Mouse (Mus musculus) neural tube, embryonic 13.5 days (tissue): ENCODE data around the gene Akp3. TPM values are rescaled to one million over a fixed set of nuclear protein-coding genes. Genes with fewer than 3 reads are reported as not detected.

Experiments used
- ATAC-seq: fragments of 200-750 bp; cut with Nextera tagmentation; 2 replicates; pipeline ENCODE4 v1.8.0; 2017; ENCODE audit warnings: low read depth, mild to moderate bottlenecking, moderate TSS enrichment, moderate library complexity
- H3K27ac ChIP-seq: fragments of 300-500 bp; sonication (generic); replicated peaks from 2 replicates; pipeline ENCODE4 v1.5.1; 2015; ENCODE audit warnings: moderate library complexity, mild to moderate bottlenecking, inconsistent platforms
- H3K27me3 ChIP-seq: fragments of 300-500 bp; sonication (generic); 2 replicates; pipeline ENCODE4 v1.6.1; 2015; ENCODE audit warnings: mild to moderate bottlenecking, inconsistent platforms
- H3K36me3 ChIP-seq: fragments of 300-500 bp; sonication (generic); 2 replicates; pipeline ENCODE4 v1.6.1; 2015; ENCODE audit warnings: mild to moderate bottlenecking, inconsistent platforms
- H3K4me1 ChIP-seq: fragments of 300-500 bp; sonication (generic); replicated peaks from 2 replicates; pipeline ENCODE4 v1.6.1; 2015; ENCODE audit warnings: inconsistent platforms
- H3K4me2 ChIP-seq: fragments of 300-500 bp; sonication (generic); 2 replicates; pipeline ENCODE4 v1.6.1; 2015; ENCODE audit warnings: inconsistent platforms, mild to moderate bottlenecking, moderate library complexity
- H3K4me3 ChIP-seq: fragments of 300-500 bp; sonication (generic); 2 replicates; pipeline ENCODE4 v1.5.1; 2015; ENCODE audit warnings: mild to moderate bottlenecking, inconsistent platforms
- H3K9ac ChIP-seq: fragments of 300-500 bp; sonication (generic); 2 replicates; pipeline ENCODE4 v1.6.1; 2015; ENCODE audit warnings: moderate library complexity, mild to moderate bottlenecking, inconsistent platforms
- H3K9me3 ChIP-seq: fragments of 300-500 bp; sonication (generic); 2 replicates; pipeline ENCODE4 v1.6.1; 2016; ENCODE audit warnings: inconsistent platforms
- WGBS: fragments of 180-500 bp; shearing (Covaris S2); methylation state at CpG from one replicate; pipeline ENCODE4 v1.1.7; 2015; 5-methylcytosine and 5-hydroxymethylcytosine counted together
- polyA plus RNA-seq: library from polyadenylated mRNA; unstranded; fragments of >200 nt; fragmentation: Nextera tagmentation; extraction: Ambion mirVana; gene quantifications from 2 replicates; pipeline ENCODE4 v1.2.1, GENCODE M21; 2015

Gene Akp3
- polyA plus RNA-seq, 1 experiment from 2014 or later = not detected

DNA sequence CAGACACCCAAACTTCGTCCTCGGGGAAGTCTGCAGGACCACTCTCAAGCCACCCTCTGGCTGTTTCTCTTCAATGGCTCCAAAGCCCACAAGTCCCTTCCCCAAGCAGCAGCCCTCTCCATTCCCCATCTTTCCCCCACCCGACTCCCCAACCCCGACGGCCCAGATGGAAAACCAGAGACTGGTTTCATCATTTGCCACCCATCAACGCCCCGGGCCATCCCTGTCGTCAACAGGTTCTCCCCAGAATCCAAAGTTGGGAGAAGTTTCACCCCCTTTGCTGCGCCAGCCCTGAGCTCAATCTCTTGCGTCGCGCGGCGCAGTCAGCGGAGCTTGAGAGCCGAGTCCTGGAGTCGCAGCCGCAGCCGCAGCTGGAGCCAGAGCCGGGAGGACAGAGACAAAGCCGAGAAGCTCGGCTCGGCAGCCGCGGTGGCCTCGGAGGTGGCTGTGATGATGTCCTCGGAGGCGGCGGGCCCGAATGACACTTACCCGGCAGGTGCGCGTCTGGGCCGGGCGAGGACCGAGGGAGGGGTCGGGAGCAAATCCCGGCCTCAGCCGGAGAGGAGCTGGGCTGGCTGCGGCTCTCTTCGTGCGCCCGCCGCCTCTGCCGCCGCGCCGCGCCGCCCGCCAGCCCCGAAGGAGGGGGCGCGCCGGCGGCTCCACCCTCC, 30.9 kb downstream of the Akp3 start:
- H3K27ac ChIP-seq = peak overlapping the region; percentile 57; the same call in 1 of the 2 replicates

DNA sequence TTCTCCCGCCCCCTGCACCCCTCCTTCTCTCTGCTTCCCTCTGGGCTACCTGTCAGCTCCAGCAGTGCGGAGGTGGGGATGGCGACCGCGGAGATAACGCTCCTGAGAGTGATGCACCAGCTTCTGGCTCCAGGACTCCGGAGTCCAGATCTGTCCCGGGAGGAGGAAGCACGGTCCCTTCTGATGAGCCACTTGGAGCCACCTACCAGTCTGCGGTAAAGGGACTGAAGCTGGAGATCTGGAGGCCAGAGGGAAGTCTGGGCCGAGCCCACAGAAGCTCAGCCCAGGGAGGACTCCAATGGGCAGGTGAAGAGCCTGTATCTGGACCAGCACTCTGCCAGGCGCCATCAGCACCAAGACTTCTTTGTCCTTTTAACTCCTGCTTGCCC, 31.4 kb downstream of the Akp3 start, which contains the start of gene Ecel1:
Gene Ecel1, minus strand, starts transcription at position 323 of the 389 bp plus-strand sequence.
- no peak for ATAC-seq
- WGBS = under 1% methylated on average over 11 of the region's 12 CpGs
- peak within 1 kb of the TSS; percentile 57; the same call in 1 of the 2 replicates for H3K27ac ChIP-seq

More for the DNA sequence above, 30.9 kb downstream of the Akp3 start:
- no peaks in the 10 kb centered on the region for H3K9me3 ChIP-seq
- H3K27me3 ChIP-seq = peaks cover 95% of the 10 kb centered on the region
- H3K4me1 ChIP-seq = peaks cover 39% of the 10 kb centered on the region
- ATAC-seq = peak; percentile 43; the same call in 1 of the 2 replicates
- peak overlapping the region; percentile 62 for H3K4me2 ChIP-seq
- H3K4me3 ChIP-seq = peak overlapping the region; percentile 49
- H3K36me3 ChIP-seq = no peaks in the 10 kb centered on the region
- WGBS = under 1% methylated on average over 41 of the region's 56 CpGs
- H3K9ac ChIP-seq = peak overlapping the region; percentile 71

DNA sequence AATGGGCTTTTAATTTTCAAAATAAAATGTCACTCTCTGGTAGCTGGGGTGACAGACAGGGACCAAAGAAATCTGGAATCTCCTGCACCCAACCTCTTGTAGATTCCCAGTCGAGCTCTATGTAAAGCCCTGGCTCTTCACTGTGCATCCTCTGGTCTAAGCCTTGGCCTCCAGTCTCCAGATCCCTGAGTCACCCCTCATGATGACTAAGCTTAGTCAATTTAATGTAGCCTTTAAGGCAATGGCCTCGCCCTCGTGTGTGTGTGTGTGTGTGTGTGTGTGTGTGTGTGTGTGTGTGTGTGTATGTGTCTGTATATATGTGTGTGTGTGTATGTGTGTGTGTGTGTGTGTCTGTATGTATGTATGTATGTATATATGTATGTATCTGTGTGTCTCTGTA, 34.6 kb downstream of the Akp3 start:
- no peak for ATAC-seq
- H3K27me3 ChIP-seq = peaks cover 75% of the 10 kb centered on the region

More for the DNA sequence above, 31.4 kb downstream of the Akp3 start, which contains the start of gene Ecel1:
- peak within 1 kb of the TSS; percentile 49 for H3K4me3 ChIP-seq
- no peaks in the 10 kb centered on the region for H3K9me3 ChIP-seq
- H3K27me3 ChIP-seq = peaks cover 94% of the 10 kb centered on the region
- H3K4me1 ChIP-seq = peaks cover 39% of the 10 kb centered on the region
- no peaks in the 10 kb centered on the region for H3K36me3 ChIP-seq
- peak within 1 kb of the TSS; percentile 62 for H3K4me2 ChIP-seq
- H3K9ac ChIP-seq = peak within 1 kb of the TSS; percentile 71

DNA sequence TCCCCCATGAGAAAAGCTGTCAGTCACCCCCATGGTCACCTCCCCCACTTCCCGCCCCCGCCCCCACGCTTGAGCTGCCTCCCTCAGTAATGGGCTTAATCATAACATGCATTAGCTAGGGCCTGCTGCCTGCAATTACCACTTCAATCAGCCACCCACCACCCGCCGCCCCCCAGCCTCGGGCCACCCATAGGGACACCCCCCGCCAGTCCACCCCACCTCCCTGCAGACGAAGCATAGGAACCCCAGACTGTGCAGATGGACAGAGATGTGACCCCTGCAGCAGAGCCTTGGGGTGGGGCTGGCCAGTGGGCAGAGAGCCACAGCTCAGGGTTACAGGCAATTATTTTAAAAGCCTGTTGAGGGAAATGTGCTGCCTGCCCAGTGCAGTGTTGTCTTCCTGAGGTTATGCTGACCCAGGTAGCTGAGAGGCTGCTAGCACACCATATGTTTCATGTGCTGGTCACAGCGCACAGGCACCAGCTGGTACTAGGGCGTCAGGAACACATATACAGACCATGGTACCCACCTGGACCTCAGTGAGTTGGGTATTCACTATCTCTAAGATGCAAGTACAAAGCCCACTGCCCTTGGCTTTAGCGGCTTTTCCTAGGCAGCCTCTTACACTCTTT, 39.5 kb downstream of the Akp3 start:
- Histone ChIP-seq H3K36me3 (no peaks in the 10 kb centered on the region), H3K27me3 (peaks cover 48% of the 10 kb centered on the region), H3K4me1 (peaks cover 23% of the 10 kb centered on the region), H3K9ac (no peak overlapping the region), H3K4me3 (no peak overlapping the region), H3K4me2 (no peak overlapping the region), H3K9me3 (no peaks in the 10 kb centered on the region), H3K27ac (peak overlapping the region; percentile 71)
- peak; percentile 27; the same call in 1 of the 2 replicates for ATAC-seq
- 24% methylated on average over 11 of the region's 11 CpGs for WGBS

More for the DNA sequence above, 34.6 kb downstream of the Akp3 start:
- Histone ChIP-seq H3K4me3 (no peak overlapping the region), H3K4me2 (no peak overlapping the region), H3K9me3 (no peaks in the 10 kb centered on the region), H3K27ac (no peak overlapping the region), H3K4me1 (peaks cover 29% of the 10 kb centered on the region), H3K9ac (no peak overlapping the region), H3K36me3 (no peaks in the 10 kb centered on the region)
- WGBS = 90% methylated on average over 3 of the region's 3 CpGs

DNA sequence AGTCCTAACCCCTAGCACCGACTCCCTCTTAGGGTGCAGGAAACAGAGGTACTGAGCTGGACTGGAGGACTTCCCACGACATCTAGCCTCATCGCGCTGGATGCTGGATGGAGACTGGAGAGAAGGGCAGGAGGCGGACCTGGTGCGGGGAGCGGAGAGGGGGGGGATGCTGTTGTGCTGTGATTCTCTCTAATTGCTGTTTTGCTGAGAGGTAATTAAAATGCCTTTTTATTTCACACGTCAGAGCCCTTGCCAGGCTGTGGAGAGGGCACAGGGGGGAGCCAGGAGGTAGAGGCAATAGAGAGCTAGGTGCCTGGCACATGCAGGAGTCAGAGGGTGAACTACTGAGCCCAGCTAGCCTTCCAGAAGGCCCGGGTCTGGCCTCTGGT, 40.0 kb downstream of the Akp3 start:
- H3K4me1 ChIP-seq = peaks cover 29% of the 10 kb centered on the region
- no peaks in the 10 kb centered on the region for H3K36me3 ChIP-seq

DNA sequence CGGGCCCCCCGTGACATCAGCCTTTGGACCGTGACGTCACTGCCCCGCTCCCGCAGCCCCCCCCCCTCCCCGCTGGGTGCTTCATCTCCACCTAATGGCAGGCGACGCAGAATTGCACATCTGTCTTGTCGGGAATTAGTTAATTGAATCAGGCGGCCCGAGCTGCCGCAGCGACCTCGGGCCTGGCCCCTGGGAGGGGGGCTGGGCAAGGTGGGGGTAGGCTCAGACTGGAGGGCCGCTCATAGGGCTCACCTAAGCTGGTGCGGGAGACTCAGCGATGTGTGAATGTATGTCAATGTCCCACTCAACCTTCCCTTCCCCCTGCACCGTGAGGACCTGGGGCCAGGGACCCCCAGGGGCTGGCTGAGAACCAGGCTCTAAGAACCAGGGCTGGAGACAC, 45.7 kb downstream of the Akp3 start:
- Histone ChIP-seq H3K36me3 (no peaks in the 10 kb centered on the region), H3K9ac (no peak overlapping the region), H3K4me3 (no peak overlapping the region), H3K4me2 (peak overlapping the region; percentile 2; the same call in 1 of the 2 replicates), H3K27me3 (peaks cover 42% of the 10 kb centered on the region), H3K4me1 (peaks cover 64% of the 10 kb centered on the region), H3K9me3 (no peaks in the 10 kb centered on the region), H3K27ac (peak overlapping the region; percentile 84)
- peak; percentile 20 for ATAC-seq
- WGBS = 4% methylated on average over 18 of the region's 19 CpGs

More for the DNA sequence above, 40.0 kb downstream of the Akp3 start:
- no peak overlapping the region for H3K4me2 ChIP-seq
- H3K9me3 ChIP-seq = no peaks in the 10 kb centered on the region
- ATAC-seq = peak; percentile 30; the same call in 1 of the 2 replicates
- peak overlapping the region; percentile 71 for H3K27ac ChIP-seq
- no peak overlapping the region for H3K4me3 ChIP-seq
- H3K27me3 ChIP-seq = peaks cover 48% of the 10 kb centered on the region
- 38% methylated on average over 9 of the region's 9 CpGs for whole genome bisulfite sequencing
- H3K9ac ChIP-seq = no peak overlapping the region

DNA sequence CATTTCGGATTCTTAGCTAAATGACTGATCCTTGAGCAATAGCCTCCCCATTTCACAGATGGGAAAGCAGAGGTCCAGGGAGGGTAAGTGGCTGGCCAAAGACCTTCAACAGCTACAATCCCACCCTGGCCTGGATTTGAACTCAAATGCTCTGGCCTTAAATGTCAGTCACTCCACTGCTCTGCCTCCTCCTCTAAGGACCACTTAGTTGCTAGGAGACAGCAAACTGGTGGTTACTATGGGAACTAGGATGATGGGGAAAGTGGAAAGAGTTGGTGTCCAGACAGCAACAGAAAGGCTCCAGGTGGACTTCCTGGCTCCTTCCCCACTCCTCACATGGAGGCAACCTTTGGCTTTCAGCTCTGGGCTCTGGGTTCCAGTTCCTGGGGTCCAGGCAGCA, 46.5 kb downstream of the Akp3 start:
- H3K4me2 ChIP-seq = no peak overlapping the region
- H3K27ac ChIP-seq = 0 out of 2 replicates have a peak overlapping the region, but pooled peaks have one; percentile 84
- WGBS = 87% methylated on average over 1 of the region's 1 CpGs
- peaks cover 37% of the 10 kb centered on the region for H3K27me3 ChIP-seq
- peaks cover 73% of the 10 kb centered on the region for H3K4me1 ChIP-seq
- H3K9me3 ChIP-seq = no peaks in the 10 kb centered on the region
- ATAC-seq = no peak
- H3K4me3 ChIP-seq = no peak overlapping the region
- no peaks in the 10 kb centered on the region for H3K36me3 ChIP-seq
- no peak overlapping the region for H3K9ac ChIP-seq

DNA sequence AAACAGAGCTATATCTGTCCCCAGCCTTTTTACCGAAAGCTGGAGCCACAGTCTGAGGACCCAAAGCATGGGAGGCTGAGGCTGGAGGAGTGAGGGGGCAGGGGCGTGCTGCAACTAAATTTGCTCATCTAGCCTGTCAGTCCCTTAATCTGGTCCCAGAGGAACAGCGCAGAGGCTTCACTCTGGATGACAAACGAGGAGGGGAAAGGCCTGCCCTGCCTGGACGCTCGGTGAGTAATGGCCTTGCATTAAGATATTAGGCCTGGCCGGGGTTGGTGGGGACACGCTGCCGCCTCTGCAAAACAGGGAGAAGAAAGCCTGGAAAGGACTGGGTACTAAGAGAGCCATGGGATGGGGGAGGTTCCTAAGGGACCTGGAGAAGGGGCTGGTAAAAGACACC, 47.5 kb downstream of the Akp3 start:
- 36% methylated on average over 9 of the region's 9 CpGs for WGBS
- Histone ChIP-seq H3K36me3 (no peaks in the 10 kb centered on the region), H3K4me3 (no peak overlapping the region), H3K4me1 (peaks cover 79% of the 10 kb centered on the region), H3K4me2 (no peak overlapping the region), H3K9ac (0 out of 2 replicates have a peak overlapping the region, but pooled peaks have one; percentile 3), H3K27me3 (peaks cover 27% of the 10 kb centered on the region), H3K27ac (peak overlapping the region; percentile 50; the same call in 1 of the 2 replicates), H3K9me3 (no peaks in the 10 kb centered on the region)
- no peak for ATAC-seq

DNA sequence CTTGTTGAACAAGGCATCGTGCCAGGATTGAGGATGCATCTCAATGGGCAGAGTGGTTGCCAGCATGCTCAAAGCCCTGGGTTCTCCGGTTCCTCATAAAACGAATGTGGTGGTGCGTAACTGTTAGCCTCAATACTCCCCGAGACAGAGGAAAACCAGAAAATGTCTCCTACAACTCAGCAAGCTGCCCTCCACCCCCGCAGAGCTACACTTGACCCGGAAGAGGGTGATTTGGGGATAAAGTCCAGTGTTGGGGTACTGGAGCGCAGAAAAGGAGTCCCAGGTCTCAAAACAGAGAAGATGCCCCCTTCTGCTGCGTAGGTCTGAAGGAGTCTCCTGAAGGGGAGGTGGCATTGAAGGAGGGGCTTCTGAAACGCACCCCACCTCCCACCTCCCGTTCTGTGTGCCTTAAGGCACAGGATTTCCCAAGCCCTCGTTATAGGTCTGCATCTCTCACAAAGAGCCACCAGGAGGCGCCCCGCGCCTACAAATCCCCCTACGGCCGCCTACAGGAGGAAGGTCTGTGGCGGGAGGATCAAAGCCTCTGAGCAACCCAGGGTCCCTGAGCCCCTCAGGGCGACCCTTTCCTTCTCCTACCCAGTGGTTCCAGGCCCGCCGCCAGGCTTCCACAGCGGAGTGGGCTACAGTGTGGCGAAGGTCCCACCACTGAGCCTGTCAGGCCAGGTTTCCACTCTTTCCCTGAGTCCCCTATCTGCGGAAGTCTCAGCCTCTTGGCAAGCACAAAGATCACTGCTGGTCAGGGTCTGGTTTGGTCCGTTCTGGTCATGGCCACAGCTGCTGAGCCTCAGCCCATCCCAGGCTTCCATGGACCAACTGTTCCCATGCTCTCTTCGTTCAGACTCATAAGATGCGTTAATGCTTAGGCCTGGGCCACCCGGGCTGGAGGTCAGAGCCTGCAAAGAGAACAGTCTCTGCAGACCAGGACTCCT, 49.5 kb downstream of the Akp3 start:
- no peaks in the 10 kb centered on the region for H3K36me3 ChIP-seq
- H3K4me1 ChIP-seq = peaks cover 76% of the 10 kb centered on the region
- H3K27ac ChIP-seq = no peak overlapping the region
- H3K9me3 ChIP-seq = no peaks in the 10 kb centered on the region
- H3K9ac ChIP-seq = no peak overlapping the region
- H3K27me3 ChIP-seq = peaks cover 20% of the 10 kb centered on the region
- no peak overlapping the region for H3K4me2 ChIP-seq
- ATAC-seq = no peak
- 21% methylated on average over 28 of the region's 28 CpGs for WGBS
- no peak overlapping the region for H3K4me3 ChIP-seq

DNA sequence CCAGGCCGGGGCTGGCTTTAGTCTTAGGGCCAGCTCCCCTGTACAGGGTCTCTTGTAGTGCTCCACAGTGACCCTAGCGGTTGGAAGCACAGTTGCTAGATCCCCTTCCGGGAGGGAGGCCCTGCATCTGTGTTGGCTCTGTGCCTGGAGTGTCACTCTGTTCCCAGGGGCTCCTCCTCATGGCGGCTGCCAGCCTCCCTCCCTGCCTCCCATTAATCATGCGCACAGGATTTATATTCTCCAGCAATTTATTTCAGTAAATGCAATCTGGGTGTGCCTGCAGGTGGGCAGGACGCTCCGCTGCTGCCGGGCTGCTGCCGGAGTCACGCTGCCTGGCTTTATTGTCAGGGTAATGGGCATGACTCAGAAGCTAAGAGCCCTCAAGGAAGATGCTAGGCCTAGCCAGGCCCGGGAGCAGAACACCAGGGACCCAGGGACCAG, 51.1 kb downstream of the Akp3 start:
- Histone ChIP-seq H3K27me3 (peaks cover 23% of the 10 kb centered on the region), H3K4me3 (no peak overlapping the region), H3K4me1 (peaks cover 60% of the 10 kb centered on the region), H3K27ac (peak overlapping the region; percentile 69), H3K36me3 (no peaks in the 10 kb centered on the region), H3K9me3 (no peaks in the 10 kb centered on the region), H3K4me2 (peak overlapping the region; percentile 26; the same call in 1 of the 2 replicates), H3K9ac (no peak overlapping the region)
- WGBS = 5% methylated on average over 11 of the region's 11 CpGs
- peak; percentile 89 for ATAC-seq
